Comparison of ENCODE assay signal across 30 mouse cellular contexts in genomic region chr13:71393716-71394309, GRCm38 (mm10).
DNase-seq lines count a peak whose midpoint lies in the region; ATAC-seq lines count a peak whose summit lies in the region.
"Had no signal": no experiment of that assay in that cellular context is flagged by ENCODE, and none has a peak within 500 bp of the region (broad histone marks: within the 10 kb centered on the region; RNA-seq: fewer than 3 reads in every experiment).

No protein-coding gene starts in this region.

- H3K9ac ChIP-seq in forebrain, embryonic 13.5 days, result no peak overlapping the region
- no peak overlapping the region for H3K9ac ChIP-seq in forebrain, embryonic 16.5 days (replicated peaks; ENCODE audit: low read depth, low read length)
- no peak overlapping the region for H3K9ac ChIP-seq in heart, embryonic 15.5 days
- H3K9ac ChIP-seq in midbrain, embryonic 15.5 days, result no peak overlapping the region
- no peak overlapping the region for H3K9ac ChIP-seq in embryonic facial prominence, embryonic 15.5 days
- H3K9ac ChIP-seq: embryonic facial prominence, embryonic 12.5 days; kidney, embryonic 15.5 days; limb, embryonic 12.5 days; liver, embryonic 12.5 days; liver, postnatal 0 days; neural tube, embryonic 12.5 days; stomach, embryonic 15.5 days had no signal

- no peak overlapping the region for H3K4me2 ChIP-seq in forebrain, embryonic 13.5 days
- H3K4me2 ChIP-seq in forebrain, embryonic 16.5 days (ENCODE audit: low read length), result no peak overlapping the region
- H3K4me2 ChIP-seq in heart, embryonic 15.5 days, result peak overlapping the region; percentile 39
- no peak overlapping the region for H3K4me2 ChIP-seq in midbrain, embryonic 15.5 days
- H3K4me2 ChIP-seq in embryonic facial prominence, embryonic 15.5 days (replicated peaks), result no peak overlapping the region
- H3K4me2 ChIP-seq: embryonic facial prominence, embryonic 12.5 days; heart, embryonic 11.5 days; kidney, embryonic 15.5 days; limb, embryonic 12.5 days; liver, embryonic 12.5 days; neural tube, embryonic 12.5 days; stomach, embryonic 15.5 days had no signal

- H3K27me3 ChIP-seq in forebrain, embryonic 13.5 days, result no peaks in the 10 kb centered on the region
- H3K27me3 ChIP-seq in forebrain, embryonic 16.5 days (replicated peaks; ENCODE audit: control insufficient read depth, insufficient read depth, low read length), result no peaks in the 10 kb centered on the region
- H3K27me3 ChIP-seq in heart, embryonic 15.5 days, result no peaks in the 10 kb centered on the region
- H3K27me3 ChIP-seq in midbrain, embryonic 15.5 days (replicated peaks), result no peaks in the 10 kb centered on the region
- peaks cover 9% of the 10 kb centered on the region; the same call in 1 of the 2 replicates for H3K27me3 ChIP-seq in midbrain, embryonic 10.5 days (ENCODE audit: low read depth, poor library complexity, severe bottlenecking)
- no peaks in the 10 kb centered on the region for H3K27me3 ChIP-seq in embryonic facial prominence, embryonic 15.5 days
- H3K27me3 ChIP-seq: embryonic facial prominence, embryonic 12.5 days; limb, embryonic 12.5 days; liver, embryonic 12.5 days; neural tube, embryonic 12.5 days; stomach, embryonic 15.5 days had no signal

- 87% methylated on average over 10 of the region's 10 CpGs for WGBS in forebrain, embryonic 13.5 days
- 85% methylated on average over 10 of the region's 10 CpGs for WGBS in forebrain, embryonic 16.5 days
- WGBS in heart, embryonic 15.5 days, result 48% methylated on average over 10 of the region's 10 CpGs
- WGBS in midbrain, embryonic 15.5 days, result 66% methylated on average over 10 of the region's 10 CpGs
- WGBS in midbrain, embryonic 10.5 days, result 83% methylated on average over 10 of the region's 10 CpGs
- 41% methylated on average over 10 of the region's 10 CpGs for WGBS in embryonic facial prominence, embryonic 15.5 days

- no peak overlapping the region for H3K4me3 ChIP-seq in forebrain, embryonic 13.5 days
- no peak overlapping the region for H3K4me3 ChIP-seq in forebrain, embryonic 16.5 days (replicated peaks; ENCODE audit: low read length)
- no peak overlapping the region for H3K4me3 ChIP-seq in heart, embryonic 15.5 days
- no peak overlapping the region for H3K4me3 ChIP-seq in midbrain, embryonic 15.5 days
- H3K4me3 ChIP-seq in midbrain, embryonic 10.5 days, result no peak overlapping the region
- no peak overlapping the region for H3K4me3 ChIP-seq in embryonic facial prominence, embryonic 15.5 days (replicated peaks)
- H3K4me3 ChIP-seq: embryonic facial prominence, embryonic 12.5 days; gastrocnemius, adult 2 months; kidney, embryonic 15.5 days; limb, embryonic 12.5 days; liver, embryonic 12.5 days; myocyte; neural tube, embryonic 12.5 days; stomach, embryonic 15.5 days had no signal

- no peak overlapping the region for H3K27ac ChIP-seq in forebrain, embryonic 13.5 days
- no peak overlapping the region for H3K27ac ChIP-seq in forebrain, embryonic 16.5 days (ENCODE audit: low read length)
- no peak overlapping the region for H3K27ac ChIP-seq in heart, embryonic 15.5 days
- no peak overlapping the region for H3K27ac ChIP-seq in midbrain, embryonic 15.5 days
- no peak overlapping the region for H3K27ac ChIP-seq in midbrain, embryonic 10.5 days (replicated peaks)
- H3K27ac ChIP-seq in embryonic facial prominence, embryonic 15.5 days (replicated peaks), result peak overlapping the region; percentile 39; the same call in 1 of the 2 replicates
- H3K27ac ChIP-seq: embryonic facial prominence, embryonic 12.5 days; gastrocnemius, adult 2 months; kidney, embryonic 15.5 days; limb, embryonic 12.5 days; liver, embryonic 12.5 days; neural tube, embryonic 12.5 days; stomach, embryonic 15.5 days had no signal

- no peaks in the 10 kb centered on the region for H3K36me3 ChIP-seq in forebrain, embryonic 13.5 days (ENCODE audit: poor library complexity, severe bottlenecking)
- H3K36me3 ChIP-seq in forebrain, embryonic 16.5 days (ENCODE audit: control insufficient read depth, insufficient read depth), result no peaks in the 10 kb centered on the region
- no peaks in the 10 kb centered on the region for H3K36me3 ChIP-seq in heart, embryonic 15.5 days
- H3K36me3 ChIP-seq in midbrain, embryonic 15.5 days (replicated peaks), result no peaks in the 10 kb centered on the region
- H3K36me3 ChIP-seq in midbrain, embryonic 10.5 days, result no peaks in the 10 kb centered on the region
- no peaks in the 10 kb centered on the region for H3K36me3 ChIP-seq in embryonic facial prominence, embryonic 15.5 days
- H3K36me3 ChIP-seq: embryonic facial prominence, embryonic 12.5 days; G1E; kidney, embryonic 15.5 days; limb, embryonic 12.5 days; liver, embryonic 12.5 days; neural tube, embryonic 12.5 days; stomach, embryonic 15.5 days had no signal

- peak; percentile 33; the same call in 1 of the 2 replicates for ATAC-seq in forebrain, embryonic 13.5 days
- no peak for ATAC-seq in forebrain, embryonic 16.5 days
- 0 out of 2 replicates have a peak, but pooled peaks have one; percentile 53 for ATAC-seq in heart, embryonic 15.5 days (replicated peaks; ENCODE audit: insufficient number of reproducible peaks, insufficient read depth, low FRiP score, low read depth)
- peak; percentile 58; the same call in 1 of the 2 replicates for ATAC-seq in midbrain, embryonic 15.5 days (replicated peaks)
- peak; percentile 70 for ATAC-seq in embryonic facial prominence, embryonic 15.5 days (ENCODE audit: insufficient number of reproducible peaks, low FRiP score, low TSS enrichment, low read depth)
- ATAC-seq: forebrain, embryonic 14.5 days; hindbrain, embryonic 16.5 days; liver, embryonic 12.5 days; liver, postnatal 0 days had no signal

- no peaks in the 10 kb centered on the region for H3K4me1 ChIP-seq in forebrain, embryonic 13.5 days
- no peaks in the 10 kb centered on the region for H3K4me1 ChIP-seq in forebrain, embryonic 16.5 days (replicated peaks; ENCODE audit: control insufficient read depth, insufficient read depth, low read length)
- H3K4me1 ChIP-seq in heart, embryonic 15.5 days (replicated peaks), result no peaks in the 10 kb centered on the region; the same call in 1 of the 2 replicates
- no peaks in the 10 kb centered on the region for H3K4me1 ChIP-seq in midbrain, embryonic 15.5 days
- no peaks in the 10 kb centered on the region for H3K4me1 ChIP-seq in midbrain, embryonic 10.5 days
- peaks cover 8% of the 10 kb centered on the region; the same call in 1 of the 2 replicates for H3K4me1 ChIP-seq in embryonic facial prominence, embryonic 15.5 days
- H3K4me1 ChIP-seq: embryonic facial prominence, embryonic 12.5 days; kidney, embryonic 15.5 days; limb, embryonic 12.5 days; liver, embryonic 12.5 days; neural tube, embryonic 12.5 days; stomach, embryonic 15.5 days had no signal

- no peaks in the 10 kb centered on the region for H3K9me3 ChIP-seq in forebrain, embryonic 13.5 days (replicated peaks)
- no peaks in the 10 kb centered on the region for H3K9me3 ChIP-seq in forebrain, embryonic 16.5 days (ENCODE audit: control insufficient read depth, low read length)
- H3K9me3 ChIP-seq in heart, embryonic 15.5 days (replicated peaks), result no peaks in the 10 kb centered on the region
- H3K9me3 ChIP-seq in midbrain, embryonic 15.5 days, result no peaks in the 10 kb centered on the region
- H3K9me3 ChIP-seq in midbrain, embryonic 10.5 days (replicated peaks), result no peaks in the 10 kb centered on the region
- H3K9me3 ChIP-seq in embryonic facial prominence, embryonic 15.5 days (replicated peaks), result no peaks in the 10 kb centered on the region
- H3K9me3 ChIP-seq: embryonic facial prominence, embryonic 12.5 days; kidney, embryonic 15.5 days; limb, embryonic 12.5 days; liver, embryonic 12.5 days; neural tube, embryonic 12.5 days; stomach, embryonic 15.5 days had no signal

- no peak for DNase-seq in heart, adult 9 months (ENCODE audit: low spot score in 2 of 2)
- DNase-seq in midbrain, embryonic 10.5 days (ENCODE audit: low spot score), result no peak
- DNase-seq in ovary, postnatal 14 days (ENCODE audit: low spot score), result no peak
- DNase-seq: adrenal gland, postnatal 10 days; cerebellum, adult 11 months; cerebellum, adult 9-10 months; cerebellum, postnatal 36 days; gastrocnemius, adult 2 months; gastrocnemius, postnatal 36 days; kidney, adult 18-20 months; kidney, postnatal 25 days; liver, postnatal 0 days; lung, postnatal 36 days; right cerebral cortex, postnatal 14 days had no signal
